Mouse (Mus musculus): ENCODE data around the gene Mier1.

DNA sequence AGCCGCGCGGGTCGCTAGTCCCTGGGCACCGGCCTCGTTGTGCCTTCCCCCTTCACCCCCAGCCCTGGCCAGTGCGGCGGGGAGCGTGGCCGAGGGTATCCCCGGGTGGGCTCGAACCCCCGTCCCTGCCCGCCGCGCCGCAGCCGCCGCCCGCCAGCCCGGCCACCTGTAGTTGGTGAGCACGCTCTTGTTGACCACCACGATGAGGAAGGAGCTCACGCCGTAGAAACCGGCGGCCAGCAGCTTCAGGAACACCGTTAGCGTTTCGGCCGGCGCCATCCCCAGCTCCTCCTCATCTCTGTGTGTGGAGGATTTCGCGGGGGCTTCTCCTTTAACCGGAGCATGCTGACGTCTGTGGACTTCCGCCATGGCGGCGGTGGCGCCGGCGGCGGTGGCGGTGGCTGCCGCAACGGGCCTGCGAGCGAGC, 100.3 kb downstream of the Mier1 start:
- TF ChIP-seq CTCF (IDR thresholded peaks at IDR 0.05; ENCODE audit: low read depth), result no peak
- TF ChIP-seq EP300 (IDR thresholded peaks at IDR 0.05; ENCODE audit: low read depth), result no peak
